Mouse (Mus musculus) lung, adult 2 months (tissue): ENCODE data around the gene Ifih1.

Source experiments
- CTCF ChIP-seq: fragments of 200-500 bp; IDR thresholded peaks from 2 replicates; pipeline ENCODE4 v1.5.1; 2011; ENCODE audit warnings: mild to moderate bottlenecking, low read length, control low read depth; ENCODE audit not compliant: insufficient read depth
- POLR2A ChIP-seq: fragments of 200-500 bp; IDR thresholded peaks from 2 replicates; pipeline ENCODE4 v1.6.1; 2011; ENCODE audit warnings: low read depth, mild to moderate bottlenecking, control low read depth, low read length, borderline replicate concordance; ENCODE audit errors: extremely low read depth

DNA sequence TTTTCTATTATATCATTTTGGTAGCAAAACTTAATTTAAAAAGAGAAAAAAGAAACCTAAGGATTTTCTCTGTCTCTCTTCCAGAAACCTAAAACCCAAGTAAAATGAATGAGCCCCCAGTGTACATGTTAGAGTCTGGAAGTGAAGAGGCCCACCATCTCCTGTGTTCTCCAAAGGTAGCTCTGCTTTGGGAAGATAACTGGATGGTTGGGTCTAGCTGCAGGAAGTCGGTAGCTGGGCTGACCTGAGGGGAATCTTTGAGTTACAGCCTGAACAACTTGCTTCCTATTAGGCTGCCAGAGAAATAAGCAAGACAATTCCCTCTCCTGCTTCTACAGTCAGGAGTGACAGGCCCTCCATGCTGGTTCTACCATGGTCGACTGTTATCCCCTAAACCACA lies 26.4 kb downstream of the Ifih1 start:
- TF ChIP-seq POLR2A (no peak), CTCF (no peak)
